Mouse (Mus musculus): ENCODE measurements around the gene Mov10l1.

DNA sequence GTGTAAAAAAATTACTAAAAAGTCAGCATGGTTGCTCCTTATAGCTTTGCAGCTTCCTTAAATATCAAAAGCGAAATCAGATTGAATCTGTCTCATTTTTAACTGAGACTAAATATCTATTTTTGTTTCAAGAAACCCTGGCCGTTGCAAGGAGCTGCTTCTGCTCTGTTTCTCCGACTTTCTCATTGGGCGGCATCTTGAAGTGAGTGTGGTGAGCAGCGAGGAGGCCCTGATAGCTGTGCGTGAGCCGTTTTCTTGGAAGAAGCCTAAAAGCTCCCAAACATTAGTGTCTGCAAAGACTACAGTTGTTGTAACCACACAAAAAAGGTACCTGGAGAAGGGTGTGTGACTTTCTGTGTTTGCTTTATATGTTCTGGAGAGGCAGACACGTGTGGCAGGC, 15.9 kb downstream of the Mov10l1 start:
- TF ChIP-seq CTCF (IDR thresholded peaks at IDR 0.05; ENCODE audit: low read depth) (no peak), EP300 (IDR thresholded peaks at IDR 0.05; ENCODE audit: low read depth) (no peak)
